Mouse (Mus musculus): ENCODE data around the gene Gar1.

The Gar1 gene

GRCm38 (mm10) chr3:129831035-129831568 is at the start of gene Gar1:
Gar1 (minus strand) TSS chr3:129831396.
- peak; percentile 97 for DNase-seq (ENCODE audit: low read depth, low spot score)

DNA sequence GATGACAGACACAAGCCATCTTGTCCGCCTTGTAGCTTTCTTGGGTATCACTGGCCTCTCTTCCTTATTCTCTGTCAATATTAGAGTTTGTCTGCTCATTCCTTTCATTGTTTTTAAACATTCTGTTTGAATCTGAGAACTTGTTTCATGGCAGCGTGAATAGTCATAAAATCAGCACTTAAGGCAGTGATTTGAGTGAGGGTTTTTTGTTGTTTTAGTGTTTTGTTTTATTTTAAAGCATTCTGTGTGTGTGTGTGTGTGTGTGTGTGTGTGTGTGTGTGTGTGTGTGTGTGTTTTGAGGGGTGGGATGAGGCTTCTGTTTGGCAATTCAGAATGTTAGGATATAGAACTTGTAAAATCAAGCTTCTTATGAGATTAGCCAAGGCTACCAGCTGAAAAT is 48.7 kb upstream of the Gar1 start:
- DNase-seq (ENCODE audit: low read depth, low spot score) = no peak

GRCm38 (mm10) chr3:129879131-129879757 is 48.0 kb upstream of the Gar1 start:
- DNase-seq (ENCODE audit: low read depth, low spot score) = no peak

- peak; percentile 90 for DNase-seq (ENCODE audit: low read depth, low spot score)
Observed at GRCm38 (mm10) chr3:129878405-129879021, 47.3 kb upstream of the Gar1 start, which contains the start of gene Pla2g12a. Pla2g12a (plus strand) TSS chr3:129878606.

GRCm38 (mm10) chr3:129877327-129877726 is 46.1 kb upstream of the Gar1 start:
- DNase-seq (ENCODE audit: low read depth, low spot score) = no peak

- peak; percentile 9 for DNase-seq (ENCODE audit: low read depth, low spot score)
Observed at GRCm38 (mm10) chr3:129863698-129864097, 32.5 kb upstream of the Gar1 start.

DNA sequence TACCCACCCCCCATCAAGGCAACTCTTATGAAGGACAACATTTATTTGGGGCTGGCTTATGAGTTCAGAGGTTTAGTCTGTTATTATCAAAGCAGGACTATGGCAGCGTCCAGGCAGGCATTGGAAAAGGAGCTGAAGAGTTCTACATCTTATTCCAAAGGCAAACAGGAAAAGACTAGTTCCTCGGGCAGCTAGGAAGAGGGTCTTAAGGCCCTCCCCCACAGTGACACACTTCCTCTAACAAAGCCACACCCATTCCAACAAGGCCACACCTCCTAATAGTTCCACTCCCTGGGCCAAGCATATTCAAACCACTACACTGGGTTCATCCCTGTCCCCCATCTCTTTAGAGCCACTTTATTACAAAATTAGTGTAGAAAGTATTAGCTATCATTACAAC is 31.4 kb upstream of the Gar1 start:
- no peak for DNase-seq (ENCODE audit: low read depth, low spot score)

DNA sequence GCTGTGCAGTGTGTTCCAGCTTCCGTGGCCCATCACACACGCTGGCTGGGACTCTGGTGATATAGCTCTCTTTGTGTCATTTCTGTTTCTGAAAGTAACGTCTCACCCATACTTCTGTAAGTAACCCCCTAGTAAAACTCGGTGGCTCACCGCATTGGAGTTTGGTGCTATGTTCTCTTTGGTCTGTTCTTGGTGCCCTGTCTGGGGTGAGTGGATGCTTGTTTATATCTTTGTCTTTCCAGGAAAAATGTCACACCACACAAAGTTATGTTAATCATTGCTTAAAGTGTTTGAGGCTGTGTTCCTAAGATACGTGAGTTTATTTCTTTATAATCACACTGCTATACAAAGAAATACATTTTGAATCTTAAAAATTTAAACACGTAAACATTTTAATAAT is 15.7 kb upstream of the Gar1 start:
- DNase-seq (ENCODE audit: low read depth, low spot score) = no peak

DNA sequence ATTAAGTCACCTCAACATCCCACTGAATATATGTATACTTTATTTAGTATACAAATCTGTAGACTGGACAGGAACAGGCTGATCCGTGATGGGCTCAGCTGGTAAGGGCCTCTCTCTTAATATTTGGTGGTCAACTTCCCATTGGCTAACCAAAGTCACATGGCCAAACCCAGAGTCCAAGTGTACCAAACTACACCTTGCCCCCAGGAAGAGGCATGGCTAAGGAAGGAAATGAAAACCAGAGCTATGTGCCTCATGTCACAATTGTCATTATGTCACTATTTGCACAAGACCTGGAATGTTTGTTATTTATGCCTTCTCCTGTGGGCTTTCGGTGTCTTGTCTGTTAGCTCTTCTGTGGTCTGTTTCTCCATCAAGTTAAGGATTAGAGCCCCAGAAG is 14.7 kb upstream of the Gar1 start:
- no peak for DNase-seq (ENCODE audit: low read depth, low spot score)

DNA sequence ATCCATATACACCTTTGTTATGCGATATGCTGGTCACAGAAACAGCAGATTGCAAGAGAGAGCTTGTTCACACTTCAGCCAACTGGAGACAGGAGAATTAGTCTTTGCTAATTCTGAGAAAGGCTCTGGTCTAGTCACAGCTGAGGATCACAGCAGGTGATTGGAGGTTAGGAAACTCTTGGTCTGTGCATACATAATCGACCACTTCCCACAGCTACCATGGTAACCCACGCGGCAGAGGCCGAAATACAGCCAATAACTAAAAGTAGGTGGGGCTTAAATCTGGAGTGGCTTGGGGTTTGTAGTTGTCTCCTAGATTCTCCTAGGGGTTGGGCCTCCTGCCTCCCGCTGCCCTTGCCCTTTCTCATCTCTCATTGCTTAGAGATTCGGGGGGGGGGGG is 6.8 kb upstream of the Gar1 start:
- no peak for DNase-seq (ENCODE audit: low read depth, low spot score)

- DNase-seq (ENCODE audit: low read depth, low spot score) = no peak
Observed at GRCm38 (mm10) chr3:129836965-129837364, 5.8 kb upstream of the Gar1 start.

GRCm38 (mm10) chr3:129836051-129836697 is 5.0 kb upstream of the Gar1 start:
- no peak for DNase-seq (ENCODE audit: low read depth, low spot score)

DNA sequence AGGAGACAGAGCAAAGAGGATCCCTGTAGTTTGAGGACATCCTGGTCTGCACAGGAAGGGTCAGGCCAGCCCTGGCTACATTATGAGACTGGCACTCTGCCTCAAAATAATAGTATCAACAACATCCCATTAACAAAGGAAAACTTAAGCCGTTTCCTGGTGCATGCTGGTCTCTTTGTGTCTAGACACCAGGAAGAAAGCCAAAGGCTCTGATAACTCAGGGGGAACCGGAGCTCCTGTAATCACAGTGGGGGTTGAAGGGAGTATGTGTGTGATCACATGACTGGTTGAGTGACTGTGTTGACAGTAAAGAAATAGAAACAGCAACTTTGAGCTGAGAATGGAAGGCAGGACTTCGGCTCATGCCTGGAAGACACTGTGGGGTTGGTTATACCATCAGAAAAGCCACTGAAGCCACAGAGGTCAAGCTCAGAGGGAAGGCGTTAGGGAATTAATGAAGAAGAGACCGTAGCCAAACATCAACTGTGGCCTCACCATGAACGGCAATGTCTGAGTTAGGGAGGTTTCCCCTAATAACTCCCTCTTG is 4.3 kb upstream of the Gar1 start, which contains the start of gene Cfi:
Gene Cfi, plus strand, starts transcription at position 497 of the 547 bp plus-strand sequence.
- no peak for DNase-seq (ENCODE audit: low read depth, low spot score)

DNA sequence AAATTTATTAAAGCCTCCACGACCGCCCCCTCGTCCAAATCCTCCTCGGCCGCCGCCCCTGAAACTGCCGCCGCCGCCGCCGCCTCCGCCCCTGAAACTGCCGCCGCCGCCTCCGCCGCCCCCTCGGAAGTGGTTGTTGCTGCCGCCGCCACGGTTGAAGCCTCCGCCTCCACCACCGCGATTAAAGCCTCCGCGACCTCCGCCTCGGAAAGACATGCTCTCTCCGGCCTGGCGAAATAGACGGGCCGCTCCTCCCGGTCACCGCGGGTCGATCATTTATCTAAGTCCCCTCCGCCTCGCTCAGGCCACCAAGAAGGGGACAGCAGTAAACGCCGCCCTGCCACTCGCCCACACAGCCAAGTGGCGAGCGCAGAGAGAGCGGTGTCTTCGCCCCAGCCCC is 570 bp downstream of the Gar1 start:
- no peak for DNase-seq (ENCODE audit: low read depth, low spot score)

GRCm38 (mm10) chr3:129827691-129828090 is 3.5 kb downstream of the Gar1 start:
- no peak for DNase-seq (ENCODE audit: low read depth, low spot score)

DNA sequence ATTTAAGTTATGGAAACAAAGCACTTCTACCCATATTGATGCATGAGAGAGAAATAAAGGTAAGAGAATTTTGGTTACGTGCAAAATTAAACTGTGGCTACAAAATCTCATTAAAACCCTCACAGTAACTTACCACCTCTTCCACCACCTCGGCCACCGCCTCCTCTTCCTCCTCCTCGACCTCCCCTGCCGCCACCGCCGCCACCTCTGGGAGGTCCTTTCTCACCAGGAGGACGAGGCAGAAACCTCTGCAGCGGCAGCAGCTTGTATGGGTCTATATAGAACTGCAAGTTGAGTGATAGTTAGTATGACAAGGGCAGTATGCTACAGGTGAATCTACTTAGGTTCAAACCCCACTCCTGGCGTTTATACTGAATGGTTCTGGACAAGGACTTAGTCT is 4.5 kb downstream of the Gar1 start:
- no peak for DNase-seq (ENCODE audit: low read depth, low spot score)

DNA sequence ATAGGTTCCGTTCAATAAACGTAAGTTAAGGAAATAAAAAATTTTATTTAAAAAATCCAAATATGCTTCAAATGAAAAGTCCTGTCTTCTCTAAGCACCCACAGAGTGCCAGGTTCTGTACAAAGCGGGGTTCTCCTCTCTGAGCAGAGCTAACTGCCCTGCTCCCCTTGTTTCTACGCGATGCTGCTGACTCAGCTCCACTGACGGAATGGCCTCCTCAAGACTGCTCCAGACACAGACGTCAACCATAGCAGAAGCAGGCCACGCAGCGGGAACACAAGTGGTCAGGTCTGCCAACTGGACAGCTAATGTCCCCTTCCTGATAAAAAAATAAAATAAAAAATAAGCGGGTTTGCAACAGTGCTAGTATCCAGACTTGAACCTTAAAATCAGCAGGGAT is 6.3 kb downstream of the Gar1 start:
- no peak for DNase-seq (ENCODE audit: low read depth, low spot score)

DNA sequence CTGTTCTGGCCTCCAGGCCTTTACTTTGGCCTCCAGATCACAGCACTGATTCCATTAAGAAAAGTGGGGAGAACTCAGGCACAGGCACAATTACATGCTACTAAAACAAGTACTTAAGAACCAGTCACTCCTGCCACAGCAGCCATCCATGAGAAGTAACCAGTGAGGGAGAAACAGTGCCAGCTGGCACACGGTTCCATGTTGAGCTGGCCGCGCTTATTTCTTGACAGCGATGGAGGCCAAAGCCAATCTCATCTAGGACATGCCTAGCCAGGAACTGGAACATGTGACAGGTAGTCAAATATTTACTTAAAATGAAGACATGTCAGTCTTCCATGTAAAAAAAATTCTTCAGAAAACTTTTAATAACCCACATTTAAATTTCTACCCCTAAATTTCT is 7.0 kb downstream of the Gar1 start:
- no peak for DNase-seq (ENCODE audit: low read depth, low spot score)

- DNase-seq (ENCODE audit: low read depth, low spot score) = no peak
Observed at GRCm38 (mm10) chr3:129823293-129823692, 7.9 kb downstream of the Gar1 start.

DNA sequence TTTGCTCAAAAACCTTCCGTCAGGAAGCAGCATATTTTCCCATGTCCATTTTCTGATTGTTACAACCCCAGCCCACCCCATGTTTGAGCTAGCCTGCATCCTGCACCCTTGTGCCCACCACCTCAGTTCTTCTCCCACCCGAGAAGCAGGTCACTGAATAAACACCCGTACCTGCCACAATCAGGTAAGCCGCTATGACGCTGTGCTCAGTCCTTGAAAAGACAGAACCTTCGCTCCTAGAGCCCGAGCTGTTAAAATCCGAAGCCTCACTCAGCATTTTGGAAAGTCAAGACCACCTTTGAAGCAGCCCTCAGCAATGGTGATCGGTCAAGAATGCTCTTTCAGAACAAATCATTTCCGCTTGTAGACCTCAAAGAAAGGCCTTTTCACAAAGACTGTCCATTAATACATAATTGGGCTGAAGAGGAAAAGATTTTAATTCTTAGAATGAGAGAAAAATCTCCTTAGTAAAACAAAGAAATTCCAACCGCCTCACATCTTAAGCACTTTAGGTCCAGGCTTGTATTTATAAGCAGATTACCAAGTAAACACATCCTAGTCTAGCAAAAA is 8.9 kb downstream of the Gar1 start, which contains the start of gene Rrh:
Gene Rrh, minus strand, starts transcription at position 382 of the 570 bp plus-strand sequence.
- no peak for DNase-seq (ENCODE audit: low read depth, low spot score)

DNA sequence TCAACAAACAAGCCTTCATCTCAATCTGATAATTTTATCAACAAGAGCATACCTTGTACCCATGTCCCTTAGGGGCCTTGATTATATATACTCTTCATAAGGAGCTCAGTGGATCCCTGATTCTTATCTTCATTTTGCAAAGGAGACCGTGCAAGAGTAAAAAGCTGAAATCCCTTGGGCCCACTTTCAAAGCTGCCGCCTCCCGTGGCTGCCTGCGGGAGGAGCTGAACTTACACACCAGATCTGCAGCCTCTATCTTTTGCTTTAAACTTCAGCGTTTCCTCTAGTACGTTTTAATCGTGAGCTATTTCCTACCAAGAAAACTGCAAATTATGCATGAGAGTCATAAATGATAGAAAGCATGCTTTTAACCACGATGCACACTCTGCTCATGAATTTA is 9.5 kb downstream of the Gar1 start:
- DNase-seq (ENCODE audit: low read depth, low spot score) = no peak

DNA sequence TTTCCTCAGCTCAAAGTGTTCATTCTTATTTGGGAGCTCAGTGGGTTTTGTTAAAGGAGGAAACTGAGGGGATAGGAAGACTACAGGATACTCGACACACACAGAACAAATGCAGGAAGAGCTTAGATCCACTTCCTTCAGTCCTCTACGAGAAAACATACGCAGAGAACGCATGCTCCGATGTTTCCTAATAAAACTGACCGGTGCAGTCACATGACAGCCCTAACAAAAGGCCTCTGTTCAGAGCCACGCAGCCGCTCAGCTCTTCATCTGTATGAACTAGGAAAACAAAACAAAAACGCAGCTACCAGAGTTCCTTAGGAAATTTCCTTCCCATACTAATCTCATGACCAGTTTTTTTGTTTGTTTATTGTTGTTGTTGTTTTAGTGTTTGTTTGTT is 10.3 kb downstream of the Gar1 start:
- no peak for DNase-seq (ENCODE audit: low read depth, low spot score)

Measured in retina, postnatal 7 days (tissue).